Mouse (Mus musculus) heart, adult 2 months (tissue): ENCODE data around the gene Itm2c. TPM values are rescaled to one million over a fixed set of nuclear protein-coding genes. Genes with fewer than 3 reads are reported as not detected.
A peak's percentile ranks its signal among the peaks of the same experiment; 100 is the strongest.

Source experiments
- DNase-seq, 2 experiments: peaks; one replicate each; pipeline ENCODE4 v3.0.0; 2021
- H3K27ac ChIP-seq: fragments of 200-600 bp; 2 replicates; pipeline ENCODE4 v1.8.1; 2022
- H3K27me3 ChIP-seq: fragments of 200-500 bp; 2 replicates; pipeline ENCODE4 v1.6.1; 2012; ENCODE audit warnings: mild to moderate bottlenecking, low read length, inconsistent platforms, mixed read lengths; ENCODE audit not compliant: control insufficient read depth, insufficient read depth
- H3K36me3 ChIP-seq: fragments of 200-500 bp; 2 replicates; pipeline ENCODE4 v1.6.1; 2012; ENCODE audit warnings: low read length, inconsistent platforms; ENCODE audit not compliant: control insufficient read depth, insufficient read depth
- H3K4me1 ChIP-seq: fragments of 200-500 bp; 2 replicates; pipeline ENCODE4 v1.6.1; 2011; ENCODE audit warnings: low read length; ENCODE audit not compliant: control insufficient read depth, insufficient read depth
- H3K4me3 ChIP-seq: fragments of 200-600 bp; 2 replicates; pipeline ENCODE4 v1.8.1; 2022
- H3K79me2 ChIP-seq: fragments of 200-500 bp; replicated peaks from 2 replicates; pipeline ENCODE4 v1.6.1; 2012; ENCODE audit warnings: mild to moderate bottlenecking, inconsistent platforms, low read length, moderate library complexity, mixed read lengths; ENCODE audit not compliant: control insufficient read depth, insufficient read depth
- H3K9ac ChIP-seq: fragments of 200-500 bp; 2 replicates; pipeline ENCODE4 v1.6.1; 2012; ENCODE audit warnings: low read depth, mild to moderate bottlenecking, control low read depth, inconsistent platforms, low read length, mixed read lengths
- CTCF ChIP-seq: fragments of 200-600 bp; IDR thresholded peaks from 2 replicates; pipeline ENCODE4 v1.8.1; 2022; ENCODE audit warnings: antibody characterized with exemption, mild to moderate bottlenecking, moderate library complexity
- EP300 ChIP-seq: fragments of 200-500 bp; IDR thresholded peaks from 2 replicates; pipeline ENCODE4 v1.6.1; 2011; ENCODE audit warnings: low read depth, low read length, control low read depth; ENCODE audit not compliant: insufficient read depth
- POLR2A ChIP-seq: fragments of 200-500 bp; IDR thresholded peaks from 2 replicates; pipeline ENCODE4 v1.6.1; 2011; ENCODE audit warnings: mild to moderate bottlenecking, low read depth, low read length, control low read depth; ENCODE audit not compliant: insufficient read depth
- WGBS: fragments of 180-500 bp; shearing (Covaris S2); methylation state at CpG from one replicate; pipeline ENCODE4 v1.1.7; 2018; 5-methylcytosine and 5-hydroxymethylcytosine counted together
- intact Hi-C: fragments of 180-260 bp; cut with DNase I; formaldehyde crosslinking; loops from one replicate; pipeline ENCODE4 v1.15.1; 2025
- polyA plus RNA-seq: library from polyadenylated mRNA; depleted of rRNA; stranded (reverse); fragments of >200 nt; gene quantifications from 2 replicates; pipeline ENCODE4 v1.2.3, GENCODE M21; 2012
- total RNA-seq, 2 experiments: library from RNA; stranded (reverse); gene quantifications; 2 replicates each; pipeline ENCODE4 v1.2.3; 2021

Itm2c gene
- total and polyA plus RNA-seq, 3 experiments = 60.3 to 101 (median 62.0) TPM

DNA sequence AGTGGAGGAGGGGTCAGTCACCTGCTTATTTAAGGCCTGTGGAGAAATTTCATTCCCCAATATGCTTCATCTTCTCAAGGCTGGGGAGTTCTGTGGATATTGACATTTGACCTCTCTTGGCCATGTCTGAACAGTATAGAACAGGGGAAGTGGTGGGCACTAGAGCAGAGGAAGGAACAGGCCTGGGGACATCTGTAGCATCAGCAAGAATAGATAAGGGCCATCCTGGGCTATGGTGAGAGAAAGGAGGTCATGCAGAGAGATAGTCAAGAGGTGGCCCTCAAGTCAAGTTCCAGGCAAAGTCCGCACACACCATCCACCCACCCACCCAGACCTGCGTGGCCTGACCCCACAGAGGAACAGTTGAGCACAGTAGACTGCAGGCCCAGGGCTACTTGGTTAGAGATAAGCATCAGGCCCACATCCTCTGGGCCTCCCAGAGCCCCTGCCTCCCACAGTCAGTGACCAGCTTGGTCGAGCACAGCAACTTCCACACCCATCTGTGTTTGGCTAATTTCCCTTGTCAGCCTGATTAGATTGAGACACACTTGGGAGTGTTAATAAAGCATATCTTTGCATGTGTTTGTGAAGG is 7.5 kb downstream of the Itm2c start:
- Histone ChIP-seq H3K4me1 (peaks cover 33% of the 10 kb centered on the region), H3K4me3 (no peak overlapping the region), H3K27ac (peak overlapping the region; percentile 67), H3K36me3 (peaks cover 3% of the 10 kb centered on the region), H3K9ac (no peak overlapping the region), H3K27me3 (no peaks in the 10 kb centered on the region), H3K79me2 (no peaks in the 10 kb centered on the region)
- peak; percentile 46 to 54 for DNase-seq
- 32% methylated on average over 3 of the region's 3 CpGs for WGBS
- intact Hi-C loops = loop anchor here (5.0 kb wide), 1 partner anchor 109 kb away; the partner anchor contains the start of gene Cab39
- no peak for TF ChIP-seq CTCF
- TF ChIP-seq EP300 = no peak
- TF ChIP-seq POLR2A = no peak

GRCm38 (mm10) chr1:85902108-85902561 is 8.1 kb downstream of the Itm2c start:
- no peak overlapping the region for H3K9ac ChIP-seq
- peaks cover 28% of the 10 kb centered on the region for H3K4me1 ChIP-seq
- no peak overlapping the region for H3K4me3 ChIP-seq
- DNase-seq = peak; percentile 51 to 55
- intact Hi-C loops = loop anchor here (5.0 kb wide), 1 partner anchor 110 kb away; the partner anchor contains the start of gene Cab39
- peak overlapping the region; percentile 7; the same call in 1 of the 2 replicates for H3K27ac ChIP-seq
- H3K27me3 ChIP-seq = no peaks in the 10 kb centered on the region
- peaks cover 3% of the 10 kb centered on the region for H3K36me3 ChIP-seq
- WGBS = 10% methylated on average over 7 of the region's 7 CpGs
- no peak for TF ChIP-seq CTCF
- TF ChIP-seq POLR2A = no peak
- 0 out of 2 replicates have a peak, but pooled peaks have one; percentile 5 for TF ChIP-seq EP300
- H3K79me2 ChIP-seq = no peaks in the 10 kb centered on the region

GRCm38 (mm10) chr1:85906892-85907291 is 12.8 kb downstream of the Itm2c start:
- Histone ChIP-seq H3K4me1 (peaks cover 5% of the 10 kb centered on the region), H3K27ac (no peak overlapping the region), H3K4me3 (no peak overlapping the region), H3K79me2 (no peaks in the 10 kb centered on the region), H3K36me3 (no peaks in the 10 kb centered on the region), H3K27me3 (no peaks in the 10 kb centered on the region), H3K9ac (no peak overlapping the region)
- no peak for TF ChIP-seq CTCF
- TF ChIP-seq POLR2A = no peak
- no peak for TF ChIP-seq EP300
- DNase-seq = no peak
- WGBS = 71% methylated on average over 12 of the region's 12 CpGs
- intact Hi-C loops = no loop called here

- Histone ChIP-seq H3K36me3 (no peaks in the 10 kb centered on the region), H3K4me1 (peaks cover 1% of the 10 kb centered on the region; the same call in 1 of the 2 replicates), H3K9ac (no peak overlapping the region), H3K79me2 (no peaks in the 10 kb centered on the region), H3K27ac (no peak overlapping the region), H3K4me3 (no peak overlapping the region), H3K27me3 (no peaks in the 10 kb centered on the region)
- 45% methylated on average over 13 of the region's 13 CpGs for WGBS
- TF ChIP-seq CTCF (no peak), EP300 (no peak), POLR2A (no peak)
- intact Hi-C loops = no loop called here
- no peak for DNase-seq
Measured at GRCm38 (mm10) chr1:85908754-85909590, 14.9 kb downstream of the Itm2c start.

DNA sequence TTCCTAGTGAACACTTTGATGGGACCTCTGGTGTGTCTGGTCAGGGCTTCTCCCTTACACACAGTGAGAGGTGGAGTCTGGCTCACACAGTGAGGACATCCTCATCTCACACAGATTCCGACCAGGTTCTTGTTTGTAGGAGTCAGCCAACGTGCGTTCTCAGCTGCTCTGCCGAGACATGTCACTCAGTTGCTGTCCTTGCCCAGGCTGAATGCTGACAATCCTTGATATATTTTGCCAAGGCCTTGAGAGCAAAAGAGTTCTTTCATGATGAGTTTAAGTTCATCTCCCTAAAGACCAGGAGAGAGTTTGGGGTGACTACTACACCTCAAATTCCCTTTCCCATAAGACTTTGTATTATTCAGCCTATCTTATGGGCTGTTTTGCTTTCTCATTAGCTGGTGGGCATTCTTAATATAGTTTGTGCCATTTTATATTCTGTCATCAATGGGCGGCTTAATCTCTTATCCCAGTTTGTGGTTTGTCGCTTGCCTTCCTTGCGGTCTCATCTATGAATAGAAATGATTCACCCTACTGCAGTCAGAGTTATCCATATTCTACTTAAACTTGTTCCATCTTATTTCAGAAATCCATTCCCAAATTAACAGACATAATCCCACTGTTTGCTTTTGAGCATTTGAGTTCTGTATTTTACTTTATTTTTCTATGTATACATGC is 19.1 kb downstream of the Itm2c start:
- DNase-seq = no peak
- no peak overlapping the region for H3K9ac ChIP-seq
- intact Hi-C loops = no loop called here
- H3K4me1 ChIP-seq = no peaks in the 10 kb centered on the region
- H3K27ac ChIP-seq = no peak overlapping the region
- no peaks in the 10 kb centered on the region for H3K27me3 ChIP-seq
- H3K79me2 ChIP-seq = no peaks in the 10 kb centered on the region
- no peak for TF ChIP-seq POLR2A
- TF ChIP-seq CTCF = no peak
- no peak for TF ChIP-seq EP300
- no peak overlapping the region for H3K4me3 ChIP-seq
- 81% methylated on average over 7 of the region's 7 CpGs for WGBS
- H3K36me3 ChIP-seq = no peaks in the 10 kb centered on the region

DNA sequence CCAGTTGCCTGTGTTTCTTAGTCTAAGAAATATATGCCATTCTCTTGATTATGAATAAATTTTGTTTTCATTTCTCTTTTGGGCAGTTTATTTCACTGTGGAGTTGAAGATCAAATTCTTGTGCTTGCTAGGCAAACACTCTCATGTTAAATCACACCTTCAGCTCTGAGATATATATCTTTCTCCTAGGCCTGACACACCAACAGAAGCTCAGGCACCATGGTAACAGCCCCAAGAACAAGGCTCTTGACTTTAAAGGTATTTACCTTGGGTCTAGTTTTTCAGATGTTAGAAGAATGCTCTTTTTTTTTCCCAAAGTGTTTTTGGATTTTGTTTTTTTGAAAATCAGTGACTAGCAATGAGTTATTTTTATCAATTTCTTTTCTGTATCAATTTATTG is 21.8 kb downstream of the Itm2c start:
- Histone ChIP-seq H3K4me1 (no peaks in the 10 kb centered on the region), H3K36me3 (no peaks in the 10 kb centered on the region), H3K27ac (no peak overlapping the region), H3K4me3 (no peak overlapping the region), H3K27me3 (no peaks in the 10 kb centered on the region), H3K79me2 (no peaks in the 10 kb centered on the region), H3K9ac (no peak overlapping the region)
- no peak for DNase-seq
- TF ChIP-seq POLR2A (no peak), EP300 (no peak), CTCF (no peak)
- intact Hi-C loops = no loop called here
